Mouse (Mus musculus) T-cell, adult 2 months (primary cell): ENCODE measurements around the gene Kifc1.

Experiments used
- DNase-seq: peaks from one replicate; pipeline ENCODE4 v3.0.0; 2022; ENCODE audit warnings: low spot score

The Kifc1 gene

GRCm38 (mm10) chr17:33842966-33843795 is 47.3 kb downstream of the Kifc1 start, which contains the start of gene Cd320:
Gene Cd320, plus strand, starts transcription at chr17:33843091.
- DNase-seq = peak; percentile 89

- no peak for DNase-seq
These were observed 60.9 kb downstream of the Kifc1 start for GRCm38 (mm10) chr17:33829561-33829960.

GRCm38 (mm10) chr17:33828892-33829291 is 61.6 kb downstream of the Kifc1 start:
- no peak for DNase-seq

GRCm38 (mm10) chr17:33826850-33827249 is 63.6 kb downstream of the Kifc1 start:
- DNase-seq = peak; percentile 72
